Mouse (Mus musculus) c-Kit-positive CD71-positive TER-119-negative erythroid progenitor cells, embryonic 14.5 days (primary cell): ENCODE data around the gene Slc11a1.

ENCODE experiments used
- DNase-seq: peaks from one replicate; pipeline ENCODE4 v3.0.0-alpha.2; 2013; ENCODE audit warnings: low read depth

Slc11a1 gene

GRCm38 (mm10) chr1:74353453-74354229 is 21.4 kb upstream of the Slc11a1 start:
- DNase-seq = no peak

- DNase-seq = no peak
Observed at GRCm38 (mm10) chr1:74357531-74357930, 17.5 kb upstream of the Slc11a1 start.

DNA sequence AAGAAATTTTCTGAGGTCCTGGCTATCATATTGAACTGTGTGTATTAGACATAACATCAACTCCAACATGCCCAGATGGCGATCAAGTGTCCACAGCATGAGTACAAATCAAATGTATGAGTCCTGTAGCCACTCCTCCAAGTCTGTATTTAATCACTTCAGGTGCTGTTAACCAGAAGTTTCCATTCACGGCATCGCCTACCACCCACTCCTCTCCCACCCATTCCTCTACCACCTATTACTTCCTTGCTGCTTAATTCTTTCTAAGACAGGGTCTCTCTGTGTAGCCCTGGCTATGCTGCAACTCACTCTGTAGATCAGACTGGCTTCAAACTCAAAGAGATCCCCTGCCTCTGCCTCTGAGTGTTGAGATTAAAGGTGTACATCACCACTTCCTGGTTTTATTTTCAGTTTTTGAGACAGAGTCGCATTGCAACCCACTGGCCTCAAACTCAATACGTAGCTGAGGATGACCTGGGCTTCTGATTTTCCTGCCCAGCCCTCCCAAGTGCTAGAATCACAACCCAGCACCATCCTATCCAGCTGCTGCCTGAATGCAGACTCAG is 15.0 kb upstream of the Slc11a1 start:
- DNase-seq = no peak

GRCm38 (mm10) chr1:74361812-74362211 is 13.2 kb upstream of the Slc11a1 start, which contains the start of gene Catip:
TSS of gene Catip (plus strand) at chr1:74362108.
- DNase-seq = peak; percentile 59

DNA sequence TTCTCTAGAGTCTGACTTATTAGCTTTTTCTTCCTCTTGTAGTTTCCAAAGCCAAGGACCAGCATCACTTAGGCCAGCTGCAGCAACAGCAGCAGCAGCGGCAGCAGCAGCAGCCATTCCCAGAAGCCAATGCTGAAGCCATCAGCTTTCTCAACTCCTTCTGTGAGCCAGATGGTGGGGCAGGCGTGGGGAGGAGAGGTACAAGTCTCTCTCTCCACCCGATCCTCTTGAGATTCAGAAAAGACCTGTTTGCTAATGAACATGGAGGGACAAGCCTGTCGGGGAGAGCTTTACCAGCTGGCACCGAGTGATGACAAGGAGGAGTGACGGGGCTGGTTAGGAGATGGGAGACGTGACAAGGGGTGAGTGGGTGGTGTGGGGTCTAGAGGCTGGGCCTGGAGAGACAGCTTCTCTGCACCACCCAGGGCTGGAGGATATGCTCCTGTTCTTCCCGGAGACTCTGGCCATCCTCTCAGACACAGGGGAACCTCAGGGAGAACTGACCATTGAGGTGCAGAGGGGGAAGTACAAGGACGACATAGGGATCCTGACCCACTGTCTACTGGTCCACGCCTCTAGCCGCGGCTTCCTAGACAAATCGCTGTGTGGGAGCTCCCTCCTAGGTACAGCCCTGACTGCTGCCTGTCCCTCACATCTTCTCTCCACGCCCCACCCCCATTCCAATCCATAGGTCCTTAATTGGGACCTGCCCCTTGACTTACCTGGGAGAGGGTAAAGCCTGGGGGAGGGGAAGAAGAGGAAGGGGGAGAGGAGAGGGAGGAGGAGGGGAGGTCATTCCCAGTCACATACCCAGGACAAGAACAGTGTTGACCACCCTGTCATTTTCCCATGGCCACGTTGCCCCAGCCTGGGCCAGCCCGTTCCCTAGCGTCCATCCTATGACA is 12.4 kb upstream of the Slc11a1 start:
- no peak for DNase-seq

DNA sequence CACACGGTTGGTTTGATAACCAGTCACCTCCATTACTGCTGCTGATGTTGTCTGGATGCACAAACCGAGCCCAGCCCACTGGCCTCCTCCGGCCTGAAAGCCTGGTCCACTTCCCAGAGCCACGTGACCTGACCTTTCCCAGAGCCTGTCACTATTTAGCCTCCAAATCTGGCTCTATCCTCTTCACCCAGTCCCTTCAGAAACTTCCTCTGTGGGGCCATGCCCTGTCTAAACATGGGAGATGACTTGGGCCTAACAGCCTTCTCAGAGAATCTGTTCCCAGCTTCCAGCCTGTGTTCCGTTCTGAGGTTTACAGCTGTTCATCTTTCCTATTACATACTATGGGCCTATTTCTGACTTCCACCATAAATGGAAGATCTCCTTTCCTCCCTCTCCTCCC is 11.6 kb upstream of the Slc11a1 start:
- DNase-seq = no peak

- no peak for DNase-seq
Observed at GRCm38 (mm10) chr1:74364270-74364669, 10.7 kb upstream of the Slc11a1 start.

DNA sequence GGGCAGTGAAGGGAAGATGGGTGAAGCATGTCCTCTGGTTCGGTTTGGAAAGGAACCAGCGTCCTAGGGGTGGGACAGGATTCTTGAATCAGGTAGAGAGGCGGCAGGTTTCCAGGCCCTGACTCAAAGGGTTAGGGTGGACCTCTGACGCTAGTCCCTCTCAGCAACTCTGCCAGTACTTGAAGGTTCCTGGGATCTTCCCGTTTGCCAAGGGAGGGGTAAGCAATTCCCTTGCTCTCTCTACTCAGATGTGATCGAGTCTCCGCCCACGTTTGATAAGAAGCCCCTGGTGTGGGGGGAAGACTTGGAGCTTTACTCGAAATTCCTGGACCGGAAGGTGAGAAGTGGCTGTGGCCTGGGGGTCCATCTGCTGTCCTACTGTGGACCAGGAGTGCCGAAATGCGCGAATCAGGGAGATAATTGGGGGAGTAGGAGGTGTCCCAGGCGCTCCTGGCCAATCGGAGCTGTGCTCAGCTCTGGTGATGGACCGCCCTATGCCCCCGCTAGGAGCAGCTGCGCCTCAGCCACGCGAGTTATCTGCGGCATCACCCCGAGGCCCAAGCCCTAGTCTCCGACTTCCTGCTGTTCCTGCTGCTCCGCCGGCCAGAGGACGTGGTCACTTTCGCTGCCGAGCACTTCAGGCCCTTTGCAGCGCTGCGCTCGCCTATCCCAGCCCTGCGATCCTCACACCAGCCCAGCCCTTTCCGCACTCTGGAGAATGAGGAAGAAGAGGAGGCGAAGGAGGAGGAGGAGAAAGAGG is 6.9 kb upstream of the Slc11a1 start:
- DNase-seq = peak; percentile 40

DNA sequence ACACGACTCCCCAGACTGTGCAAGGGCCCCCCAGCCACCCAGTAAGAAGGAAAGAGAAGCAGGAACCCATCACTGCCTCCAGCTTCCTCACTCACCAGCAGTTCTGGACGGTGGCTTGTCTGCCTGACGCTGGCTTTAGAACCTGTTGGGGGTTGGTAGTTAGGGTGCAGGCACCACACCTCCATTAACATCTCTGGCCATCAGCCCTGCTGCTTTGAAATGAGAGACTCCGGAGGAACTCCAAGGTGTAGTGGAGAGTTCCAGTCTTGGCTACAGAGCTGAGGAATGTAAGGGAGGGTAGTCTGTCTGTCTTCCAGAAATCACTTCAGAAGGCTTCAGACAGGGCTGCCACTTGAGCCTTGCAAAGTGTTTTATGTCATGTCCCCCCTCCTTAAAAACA is 5.0 kb upstream of the Slc11a1 start:
- DNase-seq = no peak

DNA sequence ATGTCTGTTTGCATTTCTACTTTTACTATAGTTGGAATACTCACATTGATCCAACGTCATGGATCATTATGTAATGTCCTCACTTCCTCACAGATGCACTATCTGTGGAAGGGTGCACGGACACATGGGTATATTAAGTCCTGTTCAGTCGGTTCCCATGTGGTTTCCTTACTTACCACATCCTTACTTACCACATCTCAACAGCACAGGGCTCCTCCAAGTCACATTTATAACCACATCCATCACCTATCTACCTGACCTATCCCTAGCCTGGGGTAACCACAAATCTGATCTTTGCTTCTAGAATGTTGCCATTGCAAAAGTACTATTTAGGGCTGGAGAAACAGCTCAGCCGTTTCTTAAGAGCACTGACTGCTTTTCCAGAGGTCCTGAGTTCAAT is 1.6 kb upstream of the Slc11a1 start:
- no peak for DNase-seq

DNA sequence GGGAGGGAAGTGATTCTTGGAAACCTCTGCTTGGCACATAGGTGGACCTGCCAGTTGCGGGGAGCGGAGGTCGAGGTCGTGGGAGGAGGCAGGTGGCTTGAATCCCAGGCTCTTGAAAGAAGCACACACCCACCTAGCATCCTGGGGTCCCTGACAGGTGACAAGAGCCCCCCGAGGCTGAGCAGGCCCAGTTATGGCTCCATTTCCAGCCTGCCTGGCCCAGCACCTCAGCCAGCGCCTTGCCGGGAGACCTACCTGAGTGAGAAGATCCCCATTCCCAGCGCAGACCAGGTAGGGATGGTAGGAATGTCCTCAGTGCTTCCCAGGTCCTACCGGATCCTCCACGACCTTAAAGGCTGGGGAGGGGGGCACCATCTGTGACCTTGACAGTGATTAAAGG is 566 bp downstream of the Slc11a1 start:
- no peak for DNase-seq

DNA sequence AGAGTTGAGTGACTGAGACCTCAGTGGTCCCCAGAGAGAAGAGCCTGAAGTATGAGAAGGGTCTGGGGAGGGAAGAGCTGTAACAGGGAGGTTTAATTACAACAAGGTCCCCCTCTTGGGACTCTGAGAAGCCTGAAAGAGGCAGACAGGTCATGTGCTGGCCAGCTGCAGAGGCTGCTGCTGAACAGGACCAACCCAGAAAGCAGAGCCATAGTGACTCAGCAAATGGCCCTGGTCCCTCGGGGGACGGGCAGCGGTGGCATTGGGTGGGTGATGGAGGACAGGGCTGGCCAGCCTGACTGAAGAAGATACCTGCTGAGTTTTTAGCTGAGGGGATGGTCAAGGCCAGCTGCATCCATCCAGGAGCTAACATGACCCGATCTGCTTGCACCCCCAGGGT is 1.4 kb downstream of the Slc11a1 start:
- no peak for DNase-seq

DNA sequence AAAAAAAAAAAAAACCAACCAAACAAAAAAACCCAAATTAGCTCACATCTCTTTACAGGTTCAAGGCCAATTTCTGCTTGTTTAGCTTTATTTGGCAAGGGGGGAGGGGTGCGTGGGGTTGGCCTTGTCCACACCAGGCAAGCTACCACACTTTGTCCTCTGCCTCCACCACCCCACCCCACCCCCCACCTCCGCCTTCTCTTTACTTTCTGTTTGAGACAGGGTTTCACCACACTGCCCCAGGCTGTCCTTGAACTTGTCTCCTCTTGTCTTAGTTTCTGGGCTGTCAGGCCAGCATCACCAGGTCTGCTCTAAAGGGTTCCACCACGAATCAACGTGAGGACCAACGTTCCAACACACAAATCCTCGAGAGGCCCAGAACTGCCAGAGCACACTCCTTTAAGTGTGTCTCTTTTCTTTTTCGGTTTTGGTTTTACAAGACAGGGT is 4.1 kb downstream of the Slc11a1 start:
- DNase-seq = no peak

GRCm38 (mm10) chr1:74380484-74380883 is 5.5 kb downstream of the Slc11a1 start:
- no peak for DNase-seq

DNA sequence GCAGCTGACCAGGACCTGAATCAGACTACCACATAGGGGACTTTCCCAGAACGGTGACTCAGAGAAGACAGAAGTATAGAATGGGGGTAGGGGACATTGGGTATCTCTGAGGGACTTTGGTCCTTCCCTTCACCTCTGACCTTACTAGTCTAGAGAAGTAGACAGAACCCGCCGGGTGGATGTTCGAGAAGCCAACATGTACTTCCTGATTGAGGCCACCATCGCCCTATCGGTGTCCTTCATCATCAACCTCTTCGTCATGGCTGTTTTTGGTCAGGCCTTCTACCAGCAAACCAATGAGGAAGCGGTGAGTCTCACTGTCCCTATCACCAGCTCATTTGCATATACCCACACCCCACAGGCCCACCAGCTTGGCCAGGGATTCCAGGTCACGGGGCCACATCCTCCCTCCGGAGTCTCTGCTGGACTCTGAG is 6.6 kb downstream of the Slc11a1 start:
- DNase-seq = no peak

GRCm38 (mm10) chr1:74383385-74383784 is 8.4 kb downstream of the Slc11a1 start:
- DNase-seq = no peak

DNA sequence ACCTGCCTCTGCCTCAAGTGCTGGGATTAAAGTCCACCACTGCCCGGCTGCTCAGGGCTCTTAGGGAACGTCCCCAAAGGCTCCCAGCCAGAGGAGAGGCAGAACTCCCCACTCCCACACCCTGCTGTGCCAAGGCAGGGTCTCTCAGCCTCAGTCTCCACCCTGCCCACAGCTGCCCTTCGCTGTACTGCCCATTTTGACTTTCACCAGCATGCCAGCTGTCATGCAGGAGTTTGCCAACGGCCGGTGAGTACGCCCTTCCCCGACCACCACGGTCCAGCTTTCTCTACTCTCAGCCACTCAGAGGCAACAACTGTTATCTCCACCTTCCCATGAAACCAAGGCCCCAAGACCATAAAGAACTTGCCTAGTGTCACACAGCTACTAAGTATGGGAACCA is 9.5 kb downstream of the Slc11a1 start:
- no peak for DNase-seq

- no peak for DNase-seq
Observed at GRCm38 (mm10) chr1:74385064-74385463, 10.1 kb downstream of the Slc11a1 start.

- no peak for DNase-seq
Observed at GRCm38 (mm10) chr1:74385531-74385930, 10.5 kb downstream of the Slc11a1 start.

GRCm38 (mm10) chr1:74386363-74386713 is 11.3 kb downstream of the Slc11a1 start:
- DNase-seq = no peak

DNA sequence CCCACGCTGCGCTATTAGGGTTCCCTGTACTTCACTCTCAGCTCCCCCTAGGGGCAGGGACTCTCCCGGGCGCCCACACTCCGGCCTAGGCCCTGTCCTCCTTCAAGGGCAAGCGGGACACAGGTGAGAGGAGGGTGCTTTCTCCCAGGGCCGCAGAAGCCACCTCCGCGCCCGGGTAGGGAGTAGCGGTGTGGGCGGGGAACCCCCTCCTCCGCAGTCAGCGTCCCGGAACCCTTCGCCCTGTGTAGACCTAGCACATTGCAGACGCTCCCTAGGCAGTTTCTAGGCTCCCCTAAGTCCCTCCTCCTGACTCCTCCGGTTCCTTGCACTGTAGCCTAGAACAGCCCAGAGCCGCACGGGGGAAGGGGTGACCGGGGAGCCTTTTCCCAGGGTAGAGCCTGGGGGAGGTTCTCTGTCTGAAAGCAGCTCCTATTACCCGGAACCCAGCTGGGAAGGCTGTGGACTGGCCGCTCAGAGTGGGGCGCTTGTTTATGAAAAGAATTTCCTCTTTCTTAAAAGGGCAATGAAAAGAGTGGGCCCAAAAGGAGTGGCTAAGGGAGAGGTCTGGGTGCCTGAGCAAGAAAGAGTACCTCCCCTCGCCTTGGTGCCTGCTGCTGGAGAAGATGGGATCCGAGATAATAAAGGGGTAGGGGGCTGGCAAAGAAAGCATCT is 11.9 kb downstream of the Slc11a1 start:
- peak; percentile 91 for DNase-seq
